Mouse (Mus musculus): ENCODE measurements around the gene Tmem132e. TPM values are rescaled to one million over a fixed set of nuclear protein-coding genes. Genes with fewer than 3 reads are reported as not detected.

The Tmem132e gene
- polyA plus RNA-seq, 1 experiment from 2014 or later: 1.8 TPM

- H3K4me2 ChIP-seq (replicated peaks): no peak overlapping the region
- no peak overlapping the region for H3K4me3 ChIP-seq
- H3K9me3 ChIP-seq: no peaks in the 10 kb centered on the region
- ATAC-seq (ENCODE audit: insufficient number of reproducible peaks, insufficient read depth, low FRiP score, low TSS enrichment): 0 out of 2 replicates have a peak, but pooled peaks have one; percentile 64
- H3K4me1 ChIP-seq: 0 out of 2 replicates have a peak, but pooled peaks cover 7% of the 10 kb centered on the region
- no peaks in the 10 kb centered on the region for H3K36me3 ChIP-seq
- 29% methylated on average over 8 of the region's 8 CpGs for WGBS
- no peak overlapping the region for H3K9ac ChIP-seq
- no peak overlapping the region for H3K27ac ChIP-seq
- no peaks in the 10 kb centered on the region for H3K27me3 ChIP-seq
Observed at GRCm38 (mm10) chr11:82487359-82488086, 98.8 kb downstream of the Tmem132e start.

DNA sequence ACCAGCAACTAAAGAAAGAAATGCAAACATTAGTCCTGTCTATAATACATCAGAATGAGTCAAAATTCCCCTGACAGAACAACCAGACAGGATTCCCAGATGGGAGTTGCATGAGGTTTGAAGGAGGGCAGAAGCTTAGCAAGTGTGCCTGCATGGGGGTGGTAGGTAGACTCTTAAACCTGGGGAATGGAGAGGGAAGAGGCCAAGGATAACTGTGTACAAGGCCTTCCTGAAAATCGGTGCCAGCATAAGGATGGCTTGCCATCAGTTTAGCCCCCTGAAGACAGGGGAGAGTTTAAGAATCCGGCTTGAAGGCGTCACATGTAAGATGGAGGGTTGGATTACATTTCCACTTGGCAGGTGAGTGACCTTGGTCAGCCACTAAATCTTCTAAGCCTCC lies 102.2 kb downstream of the Tmem132e start:
- ATAC-seq (ENCODE audit: insufficient number of reproducible peaks, insufficient read depth, low FRiP score, low TSS enrichment): no peak

More for the DNA sequence above, 102.2 kb downstream of the Tmem132e start:
- Histone ChIP-seq H3K9ac (no peak overlapping the region), H3K4me3 (no peak overlapping the region), H3K27me3 (no peaks in the 10 kb centered on the region), H3K27ac (no peak overlapping the region), H3K4me2 (replicated peaks) (no peak overlapping the region), H3K36me3 (no peaks in the 10 kb centered on the region), H3K4me1 (0 out of 2 replicates have a peak, but pooled peaks cover 7% of the 10 kb centered on the region), H3K9me3 (no peaks in the 10 kb centered on the region)
- WGBS: 79% methylated on average over 3 of the region's 3 CpGs

Other genes with a start within 250 kb of the Tmem132e start
- not detected in 2 replicates for gene Ccl1, start 83.2 kb upstream of the Tmem132e start, polyA plus RNA-seq (2016; fragmentation: Nextera tagmentation; extraction: Ambion mirVana)

All from embryonic facial prominence, embryonic 12.5 days (tissue).